Mouse (Mus musculus): ENCODE results near the gene Appl1. TPM values are rescaled to one million over a fixed set of nuclear protein-coding genes. Genes with fewer than 3 reads are reported as not detected.
"Not testable (repeated sequence)": the region's sequence is repeated elsewhere in the genome, so short reads cannot be mapped to it uniquely, and the experiment has no call there.

Gene Appl1
- polyA plus RNA-seq, 1 experiment from 2014 or later = 31.7 TPM

GRCm38 (mm10) chr14:26935558-26935957, 35.5 kb downstream of the Appl1 start:
- Histone ChIP-seq H3K4me3 (no peak overlapping the region), H3K27me3 (replicated peaks; ENCODE audit: low read depth, poor library complexity, severe bottlenecking) (no peaks in the 10 kb centered on the region), H3K27ac (replicated peaks) (no peak overlapping the region), H3K9me3 (no peaks in the 10 kb centered on the region), H3K36me3 (replicated peaks) (peaks cover 42% of the 10 kb centered on the region), H3K4me1 (no peaks in the 10 kb centered on the region)
- WGBS = 93% methylated on average over 4 of the region's 4 CpGs
- DNase-seq (ENCODE audit: low spot score) = no peak

- no peaks in the 10 kb centered on the region for H3K4me1 ChIP-seq
- no peak for DNase-seq (ENCODE audit: low spot score)
- H3K9me3 ChIP-seq = no peaks in the 10 kb centered on the region
- H3K27ac ChIP-seq (replicated peaks) = no peak overlapping the region
- peaks cover 37% of the 10 kb centered on the region for H3K36me3 ChIP-seq (replicated peaks)
- WGBS = 94% methylated on average over 3 of the region's 3 CpGs
- no peaks in the 10 kb centered on the region for H3K27me3 ChIP-seq (replicated peaks; ENCODE audit: low read depth, poor library complexity, severe bottlenecking)
- no peak overlapping the region for H3K4me3 ChIP-seq
Observed at GRCm38 (mm10) chr14:26934891-26935290, 36.1 kb downstream of the Appl1 start.

DNA sequence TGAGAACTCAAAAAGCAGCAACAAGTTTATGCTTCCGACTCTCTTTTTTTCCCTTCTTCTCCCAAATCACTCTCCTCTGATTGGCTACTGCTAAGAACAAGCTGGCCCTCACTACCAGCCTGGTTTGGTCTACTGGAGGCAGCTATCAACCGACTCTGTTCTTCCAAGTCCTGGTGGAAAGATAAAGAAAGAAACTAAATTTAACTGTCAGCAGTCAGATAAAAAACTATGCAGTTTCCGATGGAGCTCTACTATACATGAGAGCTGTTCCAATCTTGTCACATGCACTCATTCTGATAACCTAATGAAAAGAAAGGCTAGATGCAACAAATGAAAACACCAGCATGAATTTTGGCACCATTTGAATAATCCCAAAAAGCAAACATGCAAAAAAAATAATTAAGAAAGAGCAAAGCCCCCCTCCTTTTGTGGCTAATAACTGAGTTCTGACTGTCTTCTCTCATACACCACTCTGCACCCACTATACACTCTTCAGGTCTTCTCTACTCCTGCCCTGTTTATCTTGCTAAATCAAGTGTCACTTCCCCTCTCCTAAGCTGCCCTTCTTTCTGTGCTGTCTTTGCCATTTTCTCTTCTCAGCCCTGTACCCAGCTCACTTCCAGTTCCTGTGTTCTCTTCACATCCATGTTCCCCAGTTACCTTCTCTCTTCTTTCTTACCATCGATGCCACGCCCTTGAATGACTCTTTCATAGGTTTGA, 47.2 kb downstream of the Appl1 start:
- Histone ChIP-seq H3K27me3 (replicated peaks; ENCODE audit: low read depth, poor library complexity, severe bottlenecking) (no peaks in the 10 kb centered on the region), H3K36me3 (replicated peaks) (peaks cover 79% of the 10 kb centered on the region), H3K9me3 (no peaks in the 10 kb centered on the region), H3K4me1 (no peaks in the 10 kb centered on the region), H3K27ac (replicated peaks) (no peak overlapping the region), H3K4me3 (no peak overlapping the region)
- no peak for DNase-seq (ENCODE audit: low spot score)
- WGBS = 89% methylated on average over 5 of the region's 5 CpGs

GRCm38 (mm10) chr14:26919310-26919709, 51.7 kb downstream of the Appl1 start:
- H3K9me3 ChIP-seq = no peaks in the 10 kb centered on the region
- peaks cover 49% of the 10 kb centered on the region for H3K36me3 ChIP-seq (replicated peaks)
- no peak overlapping the region for H3K27ac ChIP-seq (replicated peaks)
- no peak overlapping the region for H3K4me3 ChIP-seq
- no peaks in the 10 kb centered on the region for H3K27me3 ChIP-seq (replicated peaks; ENCODE audit: low read depth, poor library complexity, severe bottlenecking)
- H3K4me1 ChIP-seq = no peaks in the 10 kb centered on the region
- no peak for DNase-seq (ENCODE audit: low spot score)
- WGBS = 95% methylated on average over 3 of the region's 3 CpGs

GRCm38 (mm10) chr14:26913681-26914268, 57.3 kb downstream of the Appl1 start:
- H3K27ac ChIP-seq (replicated peaks) = no peak overlapping the region
- DNase-seq (ENCODE audit: low spot score) = no peak
- no peaks in the 10 kb centered on the region for H3K27me3 ChIP-seq (replicated peaks; ENCODE audit: low read depth, poor library complexity, severe bottlenecking)
- H3K4me1 ChIP-seq = 0 out of 2 replicates have a peak, but pooled peaks cover 3% of the 10 kb centered on the region
- peaks cover 5% of the 10 kb centered on the region for H3K36me3 ChIP-seq (replicated peaks)
- WGBS = 80% methylated on average over 9 of the region's 9 CpGs
- no peak overlapping the region for H3K4me3 ChIP-seq
- no peaks in the 10 kb centered on the region for H3K9me3 ChIP-seq

DNA sequence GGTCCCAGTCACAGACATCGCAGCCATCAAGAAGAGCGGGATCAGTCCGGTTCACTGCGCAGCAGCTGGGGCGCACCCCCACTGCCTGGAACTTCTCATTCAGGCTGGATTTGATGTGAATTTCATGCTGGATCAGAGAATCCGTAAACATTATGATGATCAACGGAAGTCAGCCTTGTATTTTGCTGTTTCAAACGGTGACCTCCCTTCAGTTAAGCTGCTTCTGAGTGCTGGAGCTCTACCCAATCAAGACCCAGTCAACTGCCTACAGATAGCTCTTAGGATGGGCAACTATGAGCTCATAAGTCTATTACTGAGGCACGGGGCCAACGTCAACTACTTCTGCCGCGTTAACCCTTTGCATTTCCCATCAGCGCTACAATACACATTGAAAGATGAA, 59.2 kb downstream of the Appl1 start:
- H3K27ac ChIP-seq (replicated peaks) = no peak overlapping the region
- 94% methylated on average over 13 of the region's 13 CpGs for WGBS
- DNase-seq (ENCODE audit: low spot score) = no peak

GRCm38 (mm10) chr14:26911201-26911600, 59.8 kb downstream of the Appl1 start:
- no peaks in the 10 kb centered on the region for H3K36me3 ChIP-seq (replicated peaks)
- DNase-seq (ENCODE audit: low spot score) = no peak
- no peak overlapping the region for H3K27ac ChIP-seq (replicated peaks)
- WGBS = 71% methylated on average over 6 of the region's 6 CpGs
- no peak overlapping the region for H3K4me3 ChIP-seq
- no peaks in the 10 kb centered on the region for H3K27me3 ChIP-seq (replicated peaks; ENCODE audit: low read depth, poor library complexity, severe bottlenecking)
- H3K9me3 ChIP-seq = no peaks in the 10 kb centered on the region
- H3K4me1 ChIP-seq = 0 out of 2 replicates have a peak, but pooled peaks cover 3% of the 10 kb centered on the region

More for the DNA sequence above, 59.2 kb downstream of the Appl1 start:
- Histone ChIP-seq H3K4me1 (0 out of 2 replicates have a peak, but pooled peaks cover 3% of the 10 kb centered on the region), H3K4me3 (no peak overlapping the region), H3K27me3 (replicated peaks; ENCODE audit: low read depth, poor library complexity, severe bottlenecking) (no peaks in the 10 kb centered on the region), H3K36me3 (replicated peaks) (no peaks in the 10 kb centered on the region), H3K9me3 (no peaks in the 10 kb centered on the region)

DNA sequence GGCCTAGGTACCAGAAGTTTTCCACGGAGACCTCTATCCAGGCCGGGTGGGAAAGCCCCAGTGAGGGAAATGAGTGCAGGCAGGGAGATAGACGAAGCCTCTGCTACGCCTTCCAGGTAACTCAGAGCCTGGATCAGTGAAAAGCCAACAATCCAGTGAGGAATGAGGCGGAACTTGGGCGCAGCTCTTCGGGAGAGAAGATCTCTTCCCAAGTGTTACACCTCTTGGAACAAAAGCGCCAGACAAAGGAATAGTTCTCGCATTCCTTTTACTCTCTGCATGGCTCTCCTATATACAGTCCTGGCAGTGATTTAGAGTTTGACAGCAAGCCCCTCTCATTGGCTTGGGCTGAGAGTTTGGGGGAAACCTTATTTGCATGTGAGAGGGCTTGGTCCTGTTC, 60.6 kb downstream of the Appl1 start:
- 50% methylated on average over 9 of the region's 9 CpGs for WGBS
- H3K9me3 ChIP-seq; H3K27ac ChIP-seq (replicated peaks); H3K4me1 ChIP-seq; DNase-seq (ENCODE audit: low spot score); H3K4me3 ChIP-seq; H3K27me3 ChIP-seq (replicated peaks; ENCODE audit: low read depth, poor library complexity, severe bottlenecking); H3K36me3 ChIP-seq (replicated peaks): not testable (repeated sequence)

- 0 out of 2 replicates have a peak, but pooled peaks cover 3% of the 10 kb centered on the region for H3K4me1 ChIP-seq
- H3K9me3 ChIP-seq = no peaks in the 10 kb centered on the region
- no peak overlapping the region for H3K27ac ChIP-seq (replicated peaks)
- 84% methylated on average over 4 of the region's 4 CpGs for WGBS
- no peaks in the 10 kb centered on the region for H3K27me3 ChIP-seq (replicated peaks; ENCODE audit: low read depth, poor library complexity, severe bottlenecking)
- H3K4me3 ChIP-seq = no peak overlapping the region
- DNase-seq (ENCODE audit: low spot score) = no peak
- H3K36me3 ChIP-seq (replicated peaks) = no peaks in the 10 kb centered on the region
Observed at GRCm38 (mm10) chr14:26907401-26907800, 63.6 kb downstream of the Appl1 start.

DNA sequence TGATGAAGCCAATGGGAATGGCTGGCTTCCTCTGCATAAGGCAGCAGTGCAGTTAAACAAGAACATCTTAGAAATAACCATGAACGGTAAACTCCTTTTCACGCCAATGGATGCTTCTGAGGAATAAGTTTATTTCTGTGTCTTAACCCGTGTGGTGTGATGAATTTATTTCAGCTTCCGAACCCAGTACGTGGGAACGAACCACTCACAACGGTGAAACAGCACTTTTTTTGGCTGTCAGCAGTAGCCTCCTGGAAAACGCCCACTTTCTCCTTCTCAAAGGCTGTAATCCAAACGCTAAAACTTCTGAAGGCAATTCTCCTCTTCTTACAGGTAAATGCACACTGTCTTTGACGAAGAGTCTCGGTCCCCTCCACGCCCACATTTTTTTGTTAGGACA, 70.1 kb downstream of the Appl1 start:
- Histone ChIP-seq H3K4me1 (peaks cover 6% of the 10 kb centered on the region; the same call in 1 of the 2 replicates), H3K4me3 (no peak overlapping the region), H3K9me3 (no peaks in the 10 kb centered on the region), H3K27ac (replicated peaks) (no peak overlapping the region), H3K27me3 (replicated peaks; ENCODE audit: low read depth, poor library complexity, severe bottlenecking) (no peaks in the 10 kb centered on the region), H3K36me3 (replicated peaks) (no peaks in the 10 kb centered on the region)
- 88% methylated on average over 12 of the region's 12 CpGs for WGBS
- no peak for DNase-seq (ENCODE audit: low spot score)

GRCm38 (mm10) chr14:26899490-26899889, 71.5 kb downstream of the Appl1 start:
- Histone ChIP-seq H3K27me3 (replicated peaks; ENCODE audit: low read depth, poor library complexity, severe bottlenecking) (no peaks in the 10 kb centered on the region), H3K4me1 (peaks cover 6% of the 10 kb centered on the region; the same call in 1 of the 2 replicates), H3K36me3 (replicated peaks) (no peaks in the 10 kb centered on the region), H3K9me3 (no peaks in the 10 kb centered on the region), H3K4me3 (no peak overlapping the region), H3K27ac (replicated peaks) (no peak overlapping the region)
- DNase-seq (ENCODE audit: low spot score) = no peak
- WGBS = 84% methylated on average over 2 of the region's 2 CpGs

DNA sequence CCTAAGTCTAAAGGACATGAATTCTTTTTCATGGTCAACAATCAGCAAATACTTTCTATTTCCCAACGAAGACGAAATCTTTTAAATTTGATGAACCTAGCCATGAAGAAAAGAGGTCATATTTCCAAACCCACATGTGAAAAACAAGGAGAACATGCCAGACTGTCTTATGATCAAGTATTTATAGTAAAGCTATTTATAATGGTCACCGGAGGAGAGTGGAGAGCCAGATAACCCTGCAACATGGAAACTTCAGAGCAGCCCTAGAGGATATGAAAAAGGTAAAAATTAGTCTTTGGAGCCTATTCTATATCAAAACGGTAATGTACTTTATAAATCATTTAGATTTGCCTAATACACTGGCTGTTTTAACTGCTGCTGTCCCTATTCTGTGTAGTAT, 76.6 kb downstream of the Appl1 start, which contains the start of gene Asb14:
Gene Asb14 (plus strand): TSS at position 166 of the 400 bp plus-strand sequence.
- Histone ChIP-seq H3K27ac (replicated peaks) (no peak within 1 kb of the TSS), H3K27me3 (replicated peaks; ENCODE audit: low read depth, poor library complexity, severe bottlenecking) (no peaks in the 10 kb centered on the region), H3K9me3 (no peaks in the 10 kb centered on the region), H3K4me1 (peaks cover 6% of the 10 kb centered on the region; the same call in 1 of the 2 replicates), H3K4me3 (no peak within 1 kb of the TSS), H3K36me3 (replicated peaks) (no peaks in the 10 kb centered on the region)
- no peak for DNase-seq (ENCODE audit: low spot score)
- WGBS = 93% methylated on average over 4 of the region's 4 CpGs

DNA sequence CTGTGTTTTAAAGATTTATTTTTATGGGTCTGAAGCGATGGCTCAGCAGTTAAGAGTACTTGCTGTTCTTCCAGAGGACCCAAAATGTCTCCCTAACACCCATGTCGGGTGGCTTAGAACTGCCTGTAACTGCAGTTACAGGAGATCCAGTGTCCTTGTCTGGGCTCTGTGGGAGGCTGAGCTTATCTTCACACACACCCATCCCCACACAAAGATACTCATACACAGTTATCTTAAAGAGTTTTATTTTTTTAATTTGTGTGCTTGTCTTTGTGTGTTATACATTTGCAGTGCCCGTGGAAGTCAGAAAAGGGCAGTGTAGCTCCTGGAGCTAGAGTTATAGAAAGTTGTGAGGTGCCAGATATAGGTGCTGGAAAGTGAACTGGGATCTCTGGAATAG, 80.3 kb downstream of the Appl1 start:
- Histone ChIP-seq H3K4me3 (no peak overlapping the region), H3K36me3 (replicated peaks) (no peaks in the 10 kb centered on the region), H3K9me3 (no peaks in the 10 kb centered on the region), H3K4me1 (no peaks in the 10 kb centered on the region), H3K27ac (replicated peaks) (no peak overlapping the region), H3K27me3 (replicated peaks; ENCODE audit: low read depth, poor library complexity, severe bottlenecking) (no peaks in the 10 kb centered on the region)
- 93% methylated on average over 3 of the region's 3 CpGs for WGBS
- no peak for DNase-seq (ENCODE audit: low spot score)
